Mouse (Mus musculus) testis, adult 2 months (tissue): ENCODE measurements at regions not wholly inside any gene's neighbourhood (a gene's known extent, or its start where the extent isn't known, plus 50 kb on each side); places are given as distances from the start of the nearest gene placed in this dataset.

Experiments used
- H3K27ac ChIP-seq: fragments of 200-500 bp; 2 replicates; pipeline ENCODE4 v1.5.1; 2012; ENCODE audit warnings: low read depth, low read length; ENCODE audit not compliant: control insufficient read depth, insufficient read depth
- H3K27me3 ChIP-seq: fragments of 200-500 bp; 2 replicates; pipeline ENCODE4 v1.6.1; 2012; ENCODE audit warnings: mild to moderate bottlenecking, low read length, moderate library complexity; ENCODE audit not compliant: control insufficient read depth, insufficient read depth
- H3K36me3 ChIP-seq: fragments of 200-500 bp; 2 replicates; pipeline ENCODE4 v1.6.1; 2012; ENCODE audit warnings: mild to moderate bottlenecking, low read length; ENCODE audit not compliant: control insufficient read depth, insufficient read depth
- H3K4me1 ChIP-seq: fragments of 200-500 bp; 2 replicates; pipeline ENCODE4 v1.6.1; 2012; ENCODE audit warnings: low read length; ENCODE audit not compliant: control insufficient read depth, insufficient read depth
- H3K4me3 ChIP-seq: fragments of 200-500 bp; 2 replicates; pipeline ENCODE4 v1.5.1; 2012; ENCODE audit warnings: low read depth, mild to moderate bottlenecking, low read length, moderate library complexity, mixed read lengths; ENCODE audit not compliant: control insufficient read depth
- CTCF ChIP-seq: fragments of 200-500 bp; IDR thresholded peaks from 2 replicates; pipeline ENCODE4 v1.5.1; 2012; ENCODE audit warnings: low read depth, mild to moderate bottlenecking, inconsistent platforms, low read length, moderate library complexity; ENCODE audit not compliant: control insufficient read depth, insufficient read depth, insufficient replicate concordance
- POLR2A ChIP-seq: fragments of 200-500 bp; IDR thresholded peaks from 2 replicates; pipeline ENCODE4 v1.6.1; 2012; ENCODE audit warnings: low read depth, mild to moderate bottlenecking, inconsistent platforms, low read length, moderate library complexity; ENCODE audit not compliant: control insufficient read depth

- no peaks in the 10 kb centered on the region for H3K27me3 ChIP-seq
- H3K4me3 ChIP-seq = no peak overlapping the region
- H3K36me3 ChIP-seq = no peaks in the 10 kb centered on the region
- TF ChIP-seq CTCF = no peak
- no peak for TF ChIP-seq POLR2A
- no peaks in the 10 kb centered on the region for H3K4me1 ChIP-seq
- no peak overlapping the region for H3K27ac ChIP-seq
Measured at GRCm38 (mm10) chr12:80041510-80042324, 71.1 kb downstream of the Zfp36l1 start.

- Histone ChIP-seq H3K4me1 (no peaks in the 10 kb centered on the region), H3K27ac (no peak overlapping the region), H3K27me3 (no peaks in the 10 kb centered on the region), H3K4me3 (no peak overlapping the region), H3K36me3 (no peaks in the 10 kb centered on the region)
- TF ChIP-seq CTCF (no peak), POLR2A (no peak)
Measured at GRCm38 (mm10) chr12:80041012-80041411, 71.8 kb downstream of the Zfp36l1 start.

- no peaks in the 10 kb centered on the region for H3K36me3 ChIP-seq
- H3K27me3 ChIP-seq = no peaks in the 10 kb centered on the region
- no peak overlapping the region for H3K27ac ChIP-seq
- TF ChIP-seq POLR2A (no peak), CTCF (no peak)
- no peaks in the 10 kb centered on the region for H3K4me1 ChIP-seq
- no peak overlapping the region for H3K4me3 ChIP-seq
Measured at GRCm38 (mm10) chr12:80040233-80040632, 72.6 kb downstream of the Zfp36l1 start.

GRCm38 (mm10) chr12:80039150-80039549, 73.7 kb downstream of the Zfp36l1 start:
- no peaks in the 10 kb centered on the region for H3K4me1 ChIP-seq
- H3K36me3 ChIP-seq = no peaks in the 10 kb centered on the region
- no peak overlapping the region for H3K4me3 ChIP-seq
- no peak overlapping the region for H3K27ac ChIP-seq
- TF ChIP-seq CTCF (no peak), POLR2A (no peak)
- no peaks in the 10 kb centered on the region for H3K27me3 ChIP-seq

- no peaks in the 10 kb centered on the region for H3K27me3 ChIP-seq
- H3K4me3 ChIP-seq = no peak overlapping the region
- TF ChIP-seq POLR2A = no peak
- no peak for TF ChIP-seq CTCF
- H3K36me3 ChIP-seq = no peaks in the 10 kb centered on the region
- H3K27ac ChIP-seq = no peak overlapping the region
- no peaks in the 10 kb centered on the region for H3K4me1 ChIP-seq
Measured at GRCm38 (mm10) chr12:80035500-80036271, 77.1 kb downstream of the Zfp36l1 start.

GRCm38 (mm10) chr12:80034963-80035411, 77.8 kb downstream of the Zfp36l1 start:
- Histone ChIP-seq H3K36me3 (no peaks in the 10 kb centered on the region), H3K4me1 (no peaks in the 10 kb centered on the region), H3K27ac (no peak overlapping the region), H3K4me3 (no peak overlapping the region), H3K27me3 (no peaks in the 10 kb centered on the region)
- TF ChIP-seq POLR2A (no peak), CTCF (no peak)

- Histone ChIP-seq H3K36me3 (no peaks in the 10 kb centered on the region), H3K4me1 (no peaks in the 10 kb centered on the region), H3K4me3 (no peak overlapping the region), H3K27ac (no peak overlapping the region), H3K27me3 (no peaks in the 10 kb centered on the region)
- TF ChIP-seq CTCF (no peak), POLR2A (no peak)
Measured at GRCm38 (mm10) chr12:80034100-80034499, 78.7 kb downstream of the Zfp36l1 start.
